Mouse (Mus musculus) G1E (cell line): ENCODE results near the gene Mtmr14.

Experiments used
- CTCF ChIP-seq: IDR thresholded peaks from 2 replicates; pipeline ENCODE4 v1.5.1; 2012; ENCODE audit warnings: low read depth, low read length, inconsistent platforms, mixed read lengths
- GATA1 ChIP-seq: IDR thresholded peaks from 2 replicates; pipeline ENCODE4 v1.6.1; 2012; ENCODE audit warnings: borderline replicate concordance, low read length, inconsistent platforms, mixed read lengths
- GATA2 ChIP-seq: IDR thresholded peaks from 2 replicates; pipeline ENCODE4 v1.6.1; 2012; ENCODE audit warnings: low read depth, low read length, inconsistent platforms, borderline replicate concordance
- POLR2AphosphoS5 ChIP-seq: IDR thresholded peaks from 2 replicates; pipeline ENCODE4 v1.6.1; 2012; ENCODE audit warnings: low read depth, low read length, inconsistent platforms; ENCODE audit not compliant: insufficient replicate concordance
- TAL1 ChIP-seq: conservative IDR thresholded peaks from 2 replicates; pipeline ENCODE4 v1.6.1; 2012; ENCODE audit warnings: low read depth, low read length, inconsistent platforms, mixed read lengths

GRCm38 (mm10) chr6:113283500-113283899 is 45.9 kb downstream of the Mtmr14 start:
- TF ChIP-seq TAL1 (no peak), CTCF (no peak), GATA2 (no peak), GATA1 (no peak), POLR2AphosphoS5 (no peak)
